Mouse (Mus musculus) CH12.LX (cell line): Measurements from ENCODE around the gene Grb10. TPM values are rescaled to one million over a fixed set of nuclear protein-coding genes. Genes with fewer than 3 reads are reported as not detected.
A peak's percentile ranks its signal among the peaks of the same experiment; 100 is the strongest.

Experiments used
- DNase-seq: peaks from one replicate; pipeline ENCODE4 v3.0.0-alpha.2; 2013; ENCODE audit errors: extremely low read depth
- H3K27ac ChIP-seq: 2 replicates; pipeline ENCODE4 v1.5.1; 2012; ENCODE audit warnings: low read depth, mild to moderate bottlenecking, control low read depth, moderate library complexity; ENCODE audit not compliant: insufficient read depth
- H3K27me3 ChIP-seq: replicated peaks from 2 replicates; pipeline ENCODE3; 2012; ENCODE audit warnings: inconsistent platforms
- H3K36me3 ChIP-seq, 2 experiments: replicated peaks in 1 of 2; 2 replicates each; pipeline versions ENCODE3 to v1.6.1; 2012; ENCODE audit warnings: inconsistent platforms in 1 of 2, low read length in 1 of 2, mild to moderate bottlenecking in 1 of 2, mixed read lengths in 1 of 2, moderate library complexity in 1 of 2; ENCODE audit not compliant: control insufficient read depth in 1 of 2, insufficient read depth in 1 of 2
- H3K4me1 ChIP-seq, 2 experiments: 2 replicates each; pipeline ENCODE4 v1.6.1; 2012; ENCODE audit warnings: inconsistent platforms in 1 of 2, moderate library complexity in 1 of 2; ENCODE audit not compliant: insufficient read depth in 2 of 2, control insufficient read depth in 1 of 2
- H3K4me2 ChIP-seq: 2 replicates; pipeline ENCODE4 v1.6.1; 2012; ENCODE audit warnings: low read depth, mild to moderate bottlenecking, control low read depth; ENCODE audit not compliant: poor library complexity, insufficient read depth, severe bottlenecking
- H3K4me3 ChIP-seq, 3 experiments: fragments of 150-350 bp in 1 of 3; sonication (generic) in 1 of 3; replicated peaks in 1 of 3; 2 replicates each; pipeline versions ENCODE3 to v1.5.1; 2011 to 2012; ENCODE audit warnings: low read depth in 2 of 3, low read length in 2 of 3, mild to moderate bottlenecking in 2 of 3, moderate library complexity in 2 of 3, control low read depth in 1 of 3, improper control_type of control experiment in 1 of 3, inconsistent platforms in 1 of 3, mixed read lengths in 1 of 3; ENCODE audit not compliant: poor library complexity in 1 of 3
- H3K79me2 ChIP-seq: replicated peaks from 2 replicates; pipeline ENCODE4 v1.6.1; 2012; ENCODE audit warnings: mild to moderate bottlenecking, moderate library complexity; ENCODE audit not compliant: control insufficient read depth, poor library complexity, insufficient read depth, severe bottlenecking; ENCODE audit errors: extremely low read depth
- H3K9ac ChIP-seq: 2 replicates; pipeline ENCODE4 v1.6.1; 2012; ENCODE audit warnings: low read depth, mild to moderate bottlenecking, control low read depth, moderate library complexity; ENCODE audit not compliant: insufficient read depth
- H3K9me3 ChIP-seq: replicated peaks from 2 replicates; pipeline ENCODE3; 2012; ENCODE audit warnings: low read length, inconsistent platforms, mixed read lengths
- CHD2 ChIP-seq: IDR thresholded peaks from 2 replicates; pipeline ENCODE4 v1.6.1; 2011; ENCODE audit warnings: low read length, improper control_type of control experiment
- CTCF ChIP-seq, 2 experiments: IDR thresholded peaks in 1 of 2; conservative IDR thresholded peaks in 1 of 2; 2 replicates each; pipeline ENCODE4 v1.5.1; 2011 to 2012; ENCODE audit warnings: low read depth in 2 of 2, low read length in 2 of 2, improper control_type of control experiment in 1 of 2, inconsistent platforms in 1 of 2, mild to moderate bottlenecking in 1 of 2, moderate library complexity in 1 of 2
- E2F4 ChIP-seq: IDR thresholded peaks from 2 replicates; pipeline ENCODE4 v1.6.1; 2011; ENCODE audit warnings: low read depth, low read length, improper control_type of control experiment; ENCODE audit not compliant: insufficient replicate concordance
- EP300 ChIP-seq: IDR thresholded peaks from 2 replicates; pipeline ENCODE4 v1.6.1; 2011; ENCODE audit warnings: low read length, improper control_type of control experiment
- IRF4 ChIP-seq: IDR thresholded peaks from 2 replicates; pipeline ENCODE4 v1.6.1; 2014; ENCODE audit warnings: low read depth, mild to moderate bottlenecking, inconsistent platforms, low read length, improper control_type of control experiment
- KAT2A ChIP-seq: IDR thresholded peaks from 2 replicates; pipeline ENCODE4 v1.6.1; 2012; ENCODE audit warnings: low read length, improper control_type of control experiment, inconsistent platforms; ENCODE audit not compliant: insufficient replicate concordance
- MAX ChIP-seq: IDR thresholded peaks from 2 replicates; pipeline ENCODE4 v1.6.1; 2011; ENCODE audit warnings: low read length, improper control_type of control experiment
- MAZ ChIP-seq: IDR thresholded peaks from 2 replicates; pipeline ENCODE4 v1.6.1; 2012; ENCODE audit warnings: low read depth, mild to moderate bottlenecking, inconsistent platforms, low read length, improper control_type of control experiment, moderate library complexity
- MEF2A ChIP-seq: IDR thresholded peaks from 2 replicates; pipeline ENCODE4 v1.6.1; 2014; ENCODE audit warnings: low read depth, mild to moderate bottlenecking, inconsistent platforms, low read length, improper control_type of control experiment, borderline replicate concordance
- MXI1 ChIP-seq: IDR thresholded peaks from 2 replicates; pipeline ENCODE4 v1.6.1; 2011; ENCODE audit warnings: mild to moderate bottlenecking, low read depth, low read length, improper control_type of control experiment
- MYC ChIP-seq: IDR thresholded peaks from 2 replicates; pipeline ENCODE4 v1.6.1; 2011; ENCODE audit warnings: low read depth, mild to moderate bottlenecking, improper control_type of control experiment, low read length
- NELFE ChIP-seq: IDR thresholded peaks from 2 replicates; pipeline ENCODE4 v1.6.1; 2011; ENCODE audit warnings: low read depth, low read length, improper control_type of control experiment
- PAX5 ChIP-seq: IDR thresholded peaks from 2 replicates; pipeline ENCODE4 v1.6.1; 2012; ENCODE audit warnings: low read length, inconsistent platforms, mixed read lengths
- POLR2A ChIP-seq: IDR thresholded peaks from 2 replicates; pipeline ENCODE4 v1.6.1; 2011; ENCODE audit warnings: low read depth, mild to moderate bottlenecking, improper control_type of control experiment, low read length
- POLR2AphosphoS2 ChIP-seq: IDR thresholded peaks from 2 replicates; pipeline ENCODE4 v1.6.1; 2011; ENCODE audit warnings: low read depth, low read length, improper control_type of control experiment
- SIN3A ChIP-seq: IDR thresholded peaks from 2 replicates; pipeline ENCODE4 v1.6.1; 2012; ENCODE audit warnings: low read length, improper control_type of control experiment, inconsistent platforms
- ZKSCAN1 ChIP-seq: IDR thresholded peaks from 2 replicates; pipeline ENCODE4 v1.6.1; 2012; ENCODE audit warnings: low read depth, inconsistent platforms, low read length, improper control_type of control experiment, borderline replicate concordance
- ZMIZ1 ChIP-seq: IDR thresholded peaks from 2 replicates; pipeline ENCODE4 v1.6.1; 2012; ENCODE audit warnings: low read depth, mild to moderate bottlenecking, inconsistent platforms, low read length, improper control_type of control experiment
- ZNF384 ChIP-seq: IDR thresholded peaks from 2 replicates; pipeline ENCODE4 v1.6.1; 2012; ENCODE audit warnings: low read depth, low read length, improper control_type of control experiment, inconsistent platforms
- dilution Hi-C: fragments of 300-500 bp; cut with MboI; formaldehyde crosslinking; loops from 2 replicates; pipeline ENCODE4 v1.14.3; 2020; ENCODE audit warnings: low sequenced_read_pairs; ENCODE audit not compliant: extremely low pct_unique_long_range_greater_than_20kb, extremely low pct_ligation_motif_present
- in situ Hi-C: fragments of 300-500 bp; cut with MboI; formaldehyde crosslinking; loops from 3 replicates; pipeline ENCODE4 v1.14.3; 2019; ENCODE audit warnings: low sequenced_read_pairs, low pct_ligation_motif_present, low pct_unique_long_range_greater_than_20kb, mixed read lengths
- polyA plus RNA-seq: library from polyadenylated mRNA; unstranded; fragments of >175 nt; gene quantifications from 2 replicates; pipeline ENCODE4 v1.2.1, GENCODE M21; 2012; ENCODE audit warnings: low read depth; ENCODE audit not compliant: insufficient read length
- total RNA-seq, 2 experiments: library from RNA; depleted of rRNA; stranded (reverse); fragments of 300-350 nt in 1 of 2; fragments of >200 nt in 1 of 2; gene quantifications; 2 replicates each; pipeline ENCODE4 v1.2.3; 2012 to 2014

Grb10 gene
- total and polyA plus RNA-seq, 3 experiments = 38.4 to 189 (median 137) TPM

DNA sequence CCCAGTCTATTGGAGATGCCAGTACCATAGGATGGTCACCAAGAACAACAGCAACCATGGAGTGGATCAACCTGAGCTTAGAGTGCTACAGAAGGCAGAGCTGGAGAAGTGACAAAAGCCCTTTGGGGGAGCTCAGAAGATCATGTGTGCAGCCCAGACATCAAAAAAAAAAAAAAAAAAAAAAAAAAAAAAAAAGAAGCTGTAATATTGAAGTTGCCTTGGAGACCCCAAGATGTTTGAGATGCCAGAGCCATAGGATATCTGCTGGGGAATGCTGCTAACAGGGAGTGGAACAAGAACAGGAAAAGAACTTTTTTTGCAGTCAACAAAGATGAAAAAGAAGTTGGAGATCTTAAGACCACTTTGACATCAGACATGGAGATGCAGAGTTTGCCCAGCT lies 133.0 kb downstream of the Grb10 start:
- Histone ChIP-seq H3K36me3 (no peaks in the 10 kb centered on the region), H3K79me2 (no peaks in the 10 kb centered on the region), H3K4me1 (peaks cover 8 to 36% of the 10 kb centered on the region in 2 experiments), H3K9me3 (no peaks in the 10 kb centered on the region)
- in situ Hi-C loops = no loop called here
- no peak for DNase-seq
- peak; percentile 89 for TF ChIP-seq ZNF384
- no peak for TF ChIP-seq POLR2AphosphoS2
- TF ChIP-seq, all 38 proteins: peak for 1
- Histone ChIP-seq H3K4me2 (no peak overlapping the region), H3K9ac (no peak overlapping the region), H3K27ac (no peak overlapping the region), H3K27me3 (no peaks in the 10 kb centered on the region), H3K4me3 (no peak overlapping the region)
- dilution Hi-C loops = no loop called here

DNA sequence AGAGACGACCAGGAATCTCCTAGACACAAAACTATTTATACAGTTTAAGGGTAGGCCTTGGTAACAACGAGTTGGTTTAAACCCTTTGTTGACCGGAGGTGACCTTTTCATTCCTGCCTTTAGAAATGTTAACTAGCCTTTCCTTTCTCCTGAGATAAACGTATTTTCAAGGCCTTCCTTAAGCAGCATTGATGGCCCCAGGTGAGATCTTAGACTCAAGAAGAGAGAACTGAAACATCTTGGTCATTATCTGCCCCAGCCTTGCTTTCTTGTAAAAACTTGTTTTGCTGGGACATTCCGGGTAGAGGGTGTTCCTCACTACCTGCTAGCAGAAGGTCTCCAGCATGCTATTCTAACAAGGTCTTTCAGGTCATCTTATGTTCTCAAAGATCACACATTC lies 133.5 kb downstream of the Grb10 start:
- Histone ChIP-seq H3K9ac (no peak overlapping the region), H3K27me3 (no peaks in the 10 kb centered on the region), H3K9me3 (no peaks in the 10 kb centered on the region), H3K36me3 (no peaks in the 10 kb centered on the region), H3K79me2 (no peaks in the 10 kb centered on the region), H3K4me2 (no peak overlapping the region), H3K27ac (no peak overlapping the region)
- dilution Hi-C loops = no loop called here
- TF ChIP-seq NELFE (no peak), MEF2A (no peak), ZMIZ1 (no peak), MAZ (no peak), PAX5 (no peak), POLR2A (no peak), ZNF384 (no peak), MXI1 (no peak), CHD2 (no peak), MAX (no peak), E2F4 (no peak), KAT2A (no peak), EP300 (peak; percentile 64), IRF4 (peak; percentile 84)
- TF ChIP-seq, all 38 proteins: peak for 2
- Histone ChIP-seq H3K4me1 (peaks cover 8 to 36% of the 10 kb centered on the region in 2 experiments), H3K4me3 (no peak overlapping the region)
- no peak for DNase-seq
- in situ Hi-C loops = no loop called here

DNA sequence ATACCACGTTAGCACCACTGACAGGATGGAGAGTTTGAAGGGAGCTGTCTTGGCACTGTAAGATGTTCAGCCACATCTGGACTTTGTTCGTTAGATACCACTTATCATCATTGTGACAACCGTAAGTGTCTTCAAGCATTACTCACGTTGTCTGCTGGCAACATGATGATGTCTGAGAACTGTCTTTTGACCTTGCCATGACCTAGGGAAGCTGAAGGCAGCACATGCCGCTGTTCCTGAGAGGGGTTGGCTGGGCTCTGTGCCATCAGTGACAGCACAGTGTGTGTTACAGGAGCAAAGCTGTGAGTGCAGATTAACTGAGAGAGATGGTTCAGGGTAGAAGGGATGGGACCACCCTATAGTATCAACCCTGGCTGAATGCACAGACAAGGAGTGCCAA lies 137.0 kb downstream of the Grb10 start:
- dilution Hi-C loops = no loop called here
- no peak overlapping the region for H3K4me3 ChIP-seq
- no peak overlapping the region for H3K27ac ChIP-seq
- no peak for DNase-seq
- H3K79me2 ChIP-seq = no peaks in the 10 kb centered on the region
- H3K36me3 ChIP-seq = no peaks in the 10 kb centered on the region
- peaks cover 8 to 23% of the 10 kb centered on the region in 2 experiments for H3K4me1 ChIP-seq
- H3K9me3 ChIP-seq = no peaks in the 10 kb centered on the region
- no peaks in the 10 kb centered on the region for H3K27me3 ChIP-seq
- no peak overlapping the region for H3K9ac ChIP-seq
- in situ Hi-C loops = no loop called here
- no peak overlapping the region for H3K4me2 ChIP-seq
- no peak for TF ChIP-seq CHD2
- no peak for TF ChIP-seq CTCF (conservative IDR thresholded peaks at IDR 0.05 in 1 of 2, IDR thresholded peaks at IDR 0.05 in 1 of 2; ENCODE audit: low read depth in 2 of 2, low read length in 2 of 2)
- TF ChIP-seq MYC = no peak
- no peak for TF ChIP-seq KAT2A
- no peak for TF ChIP-seq SIN3A
- no peak for TF ChIP-seq IRF4
- no peak for TF ChIP-seq MAX
- TF ChIP-seq POLR2A = no peak
- no peak for TF ChIP-seq ZKSCAN1
- no peak for TF ChIP-seq PAX5
